Mouse (Mus musculus) heart, postnatal 10 days (tissue): ENCODE results near the gene Gpr61. TPM values are rescaled to one million over a fixed set of nuclear protein-coding genes. Genes with fewer than 3 reads are reported as not detected.

Source experiments
- DNase-seq, 2 experiments: peaks; one replicate each; pipeline ENCODE4 v3.0.0; 2021
- intact Hi-C: fragments of 180-260 bp; cut with DNase I; formaldehyde crosslinking; loops from one replicate; pipeline ENCODE4 v1.15.1; 2025
- total RNA-seq, 2 experiments: library from RNA; stranded (reverse); gene quantifications; 2 replicates each; pipeline ENCODE4 v1.2.3; 2021

Gpr61 gene
- total RNA-seq, 2 experiments from 2014 or later = not detected

- DNase-seq = no peak
- intact Hi-C loops = no loop called here
Measured at GRCm38 (mm10) chr3:108178756-108179715, 24.4 kb upstream of the Gpr61 start.

GRCm38 (mm10) chr3:108174672-108175531, 20.2 kb upstream of the Gpr61 start:
- intact Hi-C loops = no loop called here
- peak; percentile 49 to 56 for DNase-seq

GRCm38 (mm10) chr3:108169199-108169598, 14.5 kb upstream of the Gpr61 start:
- intact Hi-C loops = loop anchor here (5.0 kb wide), 1 partner anchor 88 kb away; the partner anchor contains the start of gene Psma5

GRCm38 (mm10) chr3:108167499-108167898, 12.8 kb upstream of the Gpr61 start:
- intact Hi-C loops = loop anchor here (5.0 kb wide), 1 partner anchor 90 kb away; the partner anchor contains the start of gene Psma5
- DNase-seq = peak in 1 of 2 experiments; percentile 41

More at GRCm38 (mm10) chr3:108169199-108169598, 14.5 kb upstream of the Gpr61 start:
- DNase-seq = no peak

- intact Hi-C loops = loop anchor here (5.0 kb wide), 1 partner anchor 91 kb away; the partner anchor contains the start of gene Psma5
- peak; percentile 69 for DNase-seq
Measured at GRCm38 (mm10) chr3:108166486-108167211, 12.0 kb upstream of the Gpr61 start.

GRCm38 (mm10) chr3:108165532-108166315, 11.0 kb upstream of the Gpr61 start:
- intact Hi-C loops = loop anchor here (5.0 kb wide), 1 partner anchor 92 kb away; the partner anchor contains the start of gene Psma5
- no peak for DNase-seq

GRCm38 (mm10) chr3:108164807-108165206, 10.1 kb upstream of the Gpr61 start:
- peak; percentile 85 to 91 for DNase-seq
- intact Hi-C loops = loop anchor here (1.0 to 5.0 kb wide), 3 partner anchors 39 to 227 kb away; partner anchors contain the start of gene Psma5

- intact Hi-C loops = loop anchor here (1.0 to 5.0 kb wide), 2 partner anchors 40 to 228 kb away; no protein-coding TSS in a partner anchor
- DNase-seq = no peak
Measured at GRCm38 (mm10) chr3:108164091-108164490, 9.4 kb upstream of the Gpr61 start.

GRCm38 (mm10) chr3:108158383-108159037, 3.8 kb upstream of the Gpr61 start:
- peak; percentile 48 to 50 for DNase-seq
- intact Hi-C loops = no loop called here

- intact Hi-C loops = no loop called here
Measured at GRCm38 (mm10) chr3:108152290-108152689, 2.4 kb downstream of the Gpr61 start.

GRCm38 (mm10) chr3:108147386-108148235, 7.1 kb downstream of the Gpr61 start:
- peak; percentile 92 to 94 for DNase-seq
- intact Hi-C loops = loop anchor here (1.0 to 10.0 kb wide), 4 partner anchors 77 to 393 kb away; partner anchors contain the start of gene Gstm7

More at GRCm38 (mm10) chr3:108152290-108152689, 2.4 kb downstream of the Gpr61 start:
- DNase-seq = no peak

GRCm38 (mm10) chr3:108146671-108147070, 8.0 kb downstream of the Gpr61 start:
- intact Hi-C loops = loop anchor here (5.0 to 10.0 kb wide), 3 partner anchors 194 to 392 kb away; partner anchors contain the start of gene Gstm7
- DNase-seq = no peak

GRCm38 (mm10) chr3:108145534-108146445, 8.9 kb downstream of the Gpr61 start, which contains the start of gene Gnai3:
Gene Gnai3 (minus strand): TSS chr3:108146146.
- intact Hi-C loops = loop anchor here (5.0 to 10.0 kb wide), 3 partner anchors 193 to 391 kb away; partner anchors contain the start of gene Gstm7
- DNase-seq = peak; percentile 92 to 94

GRCm38 (mm10) chr3:108140786-108141185, 13.9 kb downstream of the Gpr61 start:
- intact Hi-C loops = loop anchor here (2.0 to 10.0 kb wide), 2 partner anchors 54 to 386 kb away; partner anchors contain the start of gene Ampd2
- no peak for DNase-seq

GRCm38 (mm10) chr3:108139113-108139512, 15.6 kb downstream of the Gpr61 start:
- no peak for DNase-seq
- intact Hi-C loops = no loop called here

- DNase-seq = peak; percentile 18 to 21
- intact Hi-C loops = no loop called here
Measured at GRCm38 (mm10) chr3:108134701-108135100, 20.0 kb downstream of the Gpr61 start.
